Mouse (Mus musculus): ENCODE results near the gene Ins2.

Gene Ins2

GRCm38 (mm10) chr7:142743281-142743680 is at the start of gene Ins2:
Gene Ins2, minus strand, starts transcription at chr7:142743381.
- DNase-seq: no peak

GRCm38 (mm10) chr7:142792650-142793275 is 49.6 kb upstream of the Ins2 start:
- no peak for DNase-seq

DNA sequence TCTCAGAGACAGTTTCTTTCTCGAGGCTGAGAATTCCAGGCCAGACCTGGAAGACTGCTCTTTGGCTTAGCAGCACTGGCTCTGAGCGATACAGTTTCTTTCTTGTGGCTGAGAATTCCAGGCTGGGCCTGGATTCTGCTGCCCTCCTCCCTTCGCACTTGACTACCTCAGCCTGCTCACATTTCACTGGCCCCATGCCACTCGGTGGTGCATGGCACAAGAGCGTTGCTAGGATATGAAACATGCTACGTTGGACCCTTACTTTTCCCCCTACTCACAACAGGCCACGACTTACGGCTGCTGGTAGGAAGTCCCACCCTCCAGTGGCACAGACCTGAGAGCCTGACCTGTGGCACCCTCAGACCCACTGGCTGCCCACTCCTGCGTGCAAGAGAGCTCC is 46.5 kb upstream of the Ins2 start:
- no peak for DNase-seq

DNA sequence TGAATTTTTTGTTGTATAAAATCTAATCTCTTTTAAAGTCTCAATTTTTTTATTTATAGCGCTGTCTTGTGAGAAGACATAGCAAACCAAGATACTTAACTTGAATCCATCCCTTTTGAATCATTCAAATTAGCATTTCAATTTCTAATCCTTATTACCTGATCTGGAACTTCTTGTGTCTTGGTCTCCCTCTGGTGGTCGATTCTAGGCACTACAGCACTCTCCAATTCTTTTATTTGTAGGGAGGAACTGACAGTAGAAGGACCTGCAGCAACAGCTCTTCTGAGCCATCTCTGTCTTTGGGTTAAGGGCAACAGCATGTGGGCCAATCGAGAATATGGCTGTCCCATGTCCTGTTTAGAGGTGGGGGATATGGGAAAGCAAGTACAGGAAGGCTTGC is 5.4 kb downstream of the Ins2 start:
- DNase-seq: peak; percentile 43

DNA sequence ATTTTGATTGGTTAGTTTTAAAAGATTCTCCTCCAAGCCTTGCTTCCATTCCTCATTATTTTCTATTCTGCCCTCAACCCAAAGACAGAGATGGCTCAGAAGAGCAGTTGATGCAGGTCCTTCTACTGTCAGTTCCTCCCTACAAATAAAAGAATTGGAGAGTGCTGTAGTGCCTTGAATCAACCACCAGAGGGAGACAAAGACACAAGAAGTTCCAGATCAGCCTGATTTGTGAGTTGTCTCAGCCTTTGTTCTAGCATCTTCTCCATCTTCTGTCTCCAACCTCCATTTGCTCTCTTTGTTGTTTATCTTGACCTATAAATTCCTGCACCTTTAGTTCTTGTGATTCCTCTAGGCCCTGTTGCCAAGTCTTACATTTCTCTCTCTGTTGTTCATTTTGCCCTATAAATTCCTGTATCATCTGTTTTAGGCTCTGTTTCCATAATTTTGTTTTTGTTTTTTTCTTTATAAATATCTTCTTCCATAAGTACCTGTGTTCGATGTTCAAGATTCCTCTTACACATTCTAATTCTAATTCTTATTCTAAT is 6.2 kb downstream of the Ins2 start:
- DNase-seq: no peak

DNA sequence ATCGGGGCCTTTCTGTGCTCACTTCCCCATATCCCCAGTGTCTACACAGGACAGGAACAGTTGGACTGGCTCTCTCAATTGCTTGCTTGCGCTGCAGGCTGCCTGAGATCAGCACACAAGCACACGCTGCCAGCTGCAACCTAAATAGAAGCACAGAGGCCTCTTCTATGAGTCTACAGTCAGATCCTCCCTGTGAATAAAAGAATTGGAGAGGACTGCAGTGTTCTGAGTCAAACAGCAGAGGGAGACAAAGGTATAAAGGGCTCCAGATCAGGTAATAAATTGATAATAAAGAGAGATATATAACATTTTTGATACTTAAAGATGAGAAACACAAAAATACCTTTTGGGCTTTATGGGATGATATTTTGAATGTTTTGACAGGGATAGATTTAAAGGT is 17.2 kb downstream of the Ins2 start:
- no peak for DNase-seq

DNA sequence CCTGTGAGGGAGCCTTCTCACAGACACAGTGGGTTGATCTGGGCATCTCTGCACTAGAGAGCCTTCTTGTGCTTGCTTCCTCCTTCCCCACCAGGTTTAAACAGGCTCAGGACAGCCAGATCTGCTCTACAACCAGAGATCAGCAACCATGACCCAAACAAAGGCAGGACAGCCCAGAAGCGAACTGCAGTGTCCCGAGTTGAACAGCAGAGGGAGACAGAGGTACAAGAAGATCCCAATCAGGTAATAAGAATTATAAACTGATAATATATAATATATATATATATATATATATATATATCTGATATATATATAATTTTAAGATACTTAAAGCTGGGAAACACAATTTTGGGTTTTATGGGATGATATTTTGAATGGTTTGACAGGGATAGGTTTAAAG is 22.5 kb downstream of the Ins2 start:
- DNase-seq: peak; percentile 25

DNA sequence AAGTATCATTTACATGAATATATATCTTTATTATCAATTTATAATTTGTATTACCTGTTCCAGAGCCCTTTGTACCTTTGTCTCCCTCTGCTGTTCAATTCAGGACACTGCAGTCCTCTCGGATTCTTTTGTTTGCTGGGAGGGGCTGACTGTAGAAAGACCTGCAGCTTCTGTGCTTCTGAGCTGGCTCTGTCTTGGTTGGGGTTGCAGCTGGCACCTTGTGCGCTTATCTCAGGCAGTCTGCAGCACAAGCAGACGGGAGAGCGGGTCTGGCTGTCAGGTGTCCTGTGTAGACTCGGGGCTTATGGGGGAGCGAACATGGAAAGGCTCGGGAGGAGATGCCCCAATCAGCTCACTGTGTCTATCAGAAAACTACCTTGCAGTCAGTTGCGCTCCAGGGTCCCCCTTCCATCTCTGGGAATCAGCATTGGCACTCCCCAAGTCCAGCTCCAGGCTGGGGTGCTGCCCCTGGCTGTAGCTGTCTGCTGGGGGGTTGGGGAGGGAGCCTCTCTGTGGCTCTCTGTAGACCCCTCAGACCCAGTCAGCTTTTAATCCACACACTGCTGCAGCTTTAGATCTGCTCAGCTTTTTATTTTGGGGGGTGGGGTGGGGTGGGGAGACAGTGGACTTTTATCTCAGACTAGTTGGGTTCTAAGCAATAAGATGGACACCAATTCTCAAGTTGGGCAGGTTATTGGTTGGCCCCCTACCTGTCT is 28.2 kb downstream of the Ins2 start:
- peak; percentile 43 for DNase-seq

DNA sequence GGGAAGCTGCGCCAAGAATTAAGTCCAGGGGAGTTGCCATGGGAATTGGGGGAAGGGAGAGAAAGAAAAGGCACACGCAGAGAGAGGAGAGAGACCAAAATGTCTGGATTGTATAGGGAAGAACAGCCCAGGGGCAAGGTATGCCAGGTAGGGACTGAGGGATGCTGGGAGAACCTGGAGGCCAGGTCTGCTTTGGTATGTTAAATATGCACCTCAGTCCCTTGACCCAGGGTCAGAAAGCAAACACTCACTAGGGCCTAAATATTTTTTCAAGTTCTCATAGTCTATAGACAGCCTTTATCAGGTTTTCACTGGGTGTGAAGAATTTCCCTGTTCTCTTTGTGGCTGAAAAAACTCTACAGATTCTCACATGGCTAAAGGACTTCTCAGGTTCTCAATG is 36.3 kb downstream of the Ins2 start:
- no peak for DNase-seq

GRCm38 (mm10) chr7:142699334-142699860 is 43.8 kb downstream of the Ins2 start:
- DNase-seq: no peak

GRCm38 (mm10) chr7:142678611-142679010 is 64.6 kb downstream of the Ins2 start:
- no peak for DNase-seq

DNA sequence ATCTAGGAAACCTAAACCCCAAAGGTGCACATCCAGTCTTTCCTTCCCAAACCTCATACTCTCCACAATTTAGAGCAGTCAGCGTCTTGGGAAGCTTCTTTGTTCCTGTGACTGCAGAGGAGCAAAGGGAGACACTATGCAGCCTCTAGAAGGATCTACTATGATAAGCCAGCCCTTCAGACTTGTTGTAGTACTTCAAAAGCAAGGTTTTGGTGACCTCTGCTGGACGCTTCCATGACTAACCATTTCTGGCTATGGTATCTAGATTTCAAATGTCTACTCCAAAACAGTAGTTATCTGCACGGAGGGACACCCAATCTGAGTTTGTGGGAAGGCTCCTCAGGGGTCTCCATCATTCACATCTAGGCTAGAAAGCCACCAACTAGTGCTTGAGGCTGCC is 67.5 kb downstream of the Ins2 start:
- DNase-seq: peak; percentile 62

DNA sequence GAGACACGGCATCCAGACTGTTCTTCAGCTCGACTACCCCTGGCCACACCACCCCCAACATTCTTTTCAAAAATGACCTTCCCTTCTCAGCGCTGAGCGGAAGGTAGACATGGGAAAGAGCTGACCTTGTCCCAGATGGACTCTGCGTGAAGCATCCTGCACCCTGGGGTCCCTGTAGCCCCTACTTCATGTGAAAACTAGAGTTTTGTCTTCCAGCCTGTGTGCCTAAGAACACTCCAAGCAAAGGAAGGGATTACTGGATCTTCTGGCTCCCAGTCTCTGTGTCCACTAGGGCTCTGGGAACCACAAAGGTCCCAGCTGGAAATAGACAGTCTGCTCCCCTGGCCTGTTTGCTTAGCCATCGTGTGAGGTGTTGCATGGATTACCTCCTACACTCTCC is 68.0 kb downstream of the Ins2 start:
- DNase-seq: no peak

GRCm38 (mm10) chr7:142672120-142672519 is 71.1 kb downstream of the Ins2 start:
- no peak for DNase-seq

GRCm38 (mm10) chr7:142671067-142671466 is 72.1 kb downstream of the Ins2 start:
- no peak for DNase-seq

DNA sequence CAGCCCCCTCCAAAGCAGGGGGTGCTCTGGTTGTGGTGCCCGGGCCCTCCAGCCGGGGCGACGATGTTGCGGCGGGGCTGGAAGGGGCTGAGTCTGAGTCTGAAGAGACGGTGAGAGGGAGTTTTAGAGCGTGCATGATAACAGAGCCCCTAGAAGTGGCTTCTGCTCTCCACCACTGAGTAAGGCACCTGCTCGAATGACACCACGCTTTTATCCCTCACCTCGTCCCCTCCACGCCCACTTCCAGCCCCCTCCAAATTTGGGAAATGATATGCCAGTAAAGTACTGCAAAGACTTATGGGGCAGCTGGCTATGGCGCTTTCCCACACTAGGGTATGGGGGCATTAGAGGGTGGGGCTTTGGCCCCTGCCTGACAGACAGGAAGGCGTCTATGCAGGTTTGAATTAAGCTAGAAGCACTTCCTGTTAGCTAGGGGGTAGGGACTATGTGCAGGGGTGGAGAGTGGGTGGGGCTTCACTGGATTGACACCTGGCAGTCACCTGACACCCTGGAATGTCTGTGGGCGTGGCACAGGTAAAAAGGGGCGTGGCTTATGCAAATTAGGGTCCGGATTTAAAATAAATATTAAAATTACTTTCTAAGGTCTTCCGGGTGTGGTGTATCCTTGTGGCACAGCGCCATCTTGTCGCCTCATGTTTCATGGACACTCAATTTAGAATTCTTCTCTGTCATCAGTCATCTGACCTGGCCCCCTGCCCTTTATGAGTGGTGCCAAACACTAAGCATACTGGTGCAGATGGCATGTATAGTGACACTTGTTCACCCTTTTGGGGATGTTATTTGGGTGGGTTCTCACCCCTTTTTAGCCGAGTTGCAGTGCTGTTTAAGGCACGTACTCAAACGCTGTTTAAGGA is 73.2 kb downstream of the Ins2 start, which contains the start of gene Gm49394:
Gene Gm49394 (minus strand): TSS at position 192 of the 875 bp plus-strand sequence.
- no peak for DNase-seq

DNA sequence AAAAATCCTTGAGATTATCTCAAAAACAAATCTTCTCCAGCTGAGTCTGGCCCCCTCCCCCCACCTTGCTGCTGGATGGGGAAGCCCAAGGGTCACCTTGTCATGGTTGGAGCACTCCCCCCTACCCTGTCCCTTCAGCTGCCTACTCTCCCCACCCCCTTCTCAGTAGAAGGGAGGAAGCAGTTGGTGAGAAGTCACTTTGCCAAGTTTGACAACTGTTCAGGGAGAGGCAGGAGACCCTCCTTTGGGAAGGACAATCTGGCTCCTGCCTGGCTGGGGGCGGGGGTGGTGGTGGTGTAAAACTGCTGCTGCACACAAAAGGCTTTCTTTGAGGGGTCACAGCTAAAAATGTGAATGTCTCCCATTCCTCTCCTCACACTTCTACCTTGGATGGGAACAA is 74.9 kb downstream of the Ins2 start:
- DNase-seq: no peak

GRCm38 (mm10) chr7:142667521-142667920 is 75.7 kb downstream of the Ins2 start:
- no peak for DNase-seq

GRCm38 (mm10) chr7:142666659-142667058 is 76.5 kb downstream of the Ins2 start, which contains the start of gene Igf2:
Gene Igf2, minus strand, starts transcription at chr7:142666816.
- DNase-seq: no peak

- DNase-seq: no peak
These were observed 77.1 kb downstream of the Ins2 start for GRCm38 (mm10) chr7:142666109-142666508.

GRCm38 (mm10) chr7:142665364-142665763 is 77.8 kb downstream of the Ins2 start:
- DNase-seq: no peak

DNA sequence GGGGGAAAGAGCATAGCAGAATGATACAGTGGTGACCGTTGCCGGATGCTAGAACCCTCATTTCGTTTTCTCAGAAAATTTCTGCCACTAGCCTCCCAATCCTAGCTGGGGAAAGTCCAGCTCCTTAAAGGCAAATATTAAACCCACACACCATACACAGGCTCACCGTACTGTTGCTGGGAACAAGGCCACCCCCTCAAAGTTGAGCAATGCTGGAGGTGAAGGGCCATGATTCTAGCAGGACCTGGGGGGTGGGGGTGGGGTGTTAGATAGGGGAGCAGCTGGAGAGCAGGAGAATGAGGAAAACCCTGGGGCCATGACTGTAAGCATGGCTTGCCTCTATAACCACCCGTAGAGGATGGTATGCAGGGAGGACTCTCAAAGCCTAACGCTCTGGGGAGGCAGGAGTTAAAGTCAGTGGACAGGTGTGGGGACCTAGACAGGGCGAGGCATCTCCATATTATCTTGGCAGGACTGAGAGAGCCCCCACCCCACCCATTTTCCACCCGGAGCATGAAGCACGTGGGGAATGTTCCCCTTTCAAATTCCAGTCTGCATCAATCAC is 78.6 kb downstream of the Ins2 start:
- DNase-seq: no peak

Data from liver (tissue).